Mouse (Mus musculus) adrenal gland, adult (tissue): ENCODE data around the gene Mitd1.

ENCODE experiments used
- DNase-seq, 2 experiments: peaks; one replicate each; pipeline ENCODE4 v3.0.0; 2022 to 2023; ENCODE audit warnings: low spot score in 1 of 2; ENCODE audit not compliant: inconsistent age in 2 of 2

Mitd1 gene

GRCm38 (mm10) chr1:37868640-37869039 lies 21.6 kb downstream of the Mitd1 start:
- DNase-seq, result no peak

- no peak for DNase-seq
These were observed 22.4 kb downstream of the Mitd1 start for GRCm38 (mm10) chr1:37867684-37868322.

DNA sequence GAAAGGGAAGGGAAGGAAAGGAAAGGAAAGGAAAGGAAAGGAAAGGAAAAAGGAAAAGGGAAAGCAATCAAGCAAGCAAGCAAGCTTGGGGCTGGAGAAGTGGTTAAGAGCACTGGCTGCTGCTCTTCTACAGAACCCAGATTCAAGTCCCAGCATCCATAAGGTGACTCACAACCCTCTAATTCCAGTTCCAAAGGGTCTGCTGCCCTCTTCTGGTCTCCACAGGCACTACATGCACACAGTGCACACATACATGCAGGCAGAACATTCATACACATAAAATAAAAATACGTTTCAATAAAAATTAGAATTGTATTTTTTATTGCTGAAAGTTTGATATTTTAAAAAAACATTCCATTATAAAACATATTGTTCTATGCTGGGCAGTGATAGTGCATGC lies 23.2 kb downstream of the Mitd1 start:
- DNase-seq, result peak; percentile 65 to 87

DNA sequence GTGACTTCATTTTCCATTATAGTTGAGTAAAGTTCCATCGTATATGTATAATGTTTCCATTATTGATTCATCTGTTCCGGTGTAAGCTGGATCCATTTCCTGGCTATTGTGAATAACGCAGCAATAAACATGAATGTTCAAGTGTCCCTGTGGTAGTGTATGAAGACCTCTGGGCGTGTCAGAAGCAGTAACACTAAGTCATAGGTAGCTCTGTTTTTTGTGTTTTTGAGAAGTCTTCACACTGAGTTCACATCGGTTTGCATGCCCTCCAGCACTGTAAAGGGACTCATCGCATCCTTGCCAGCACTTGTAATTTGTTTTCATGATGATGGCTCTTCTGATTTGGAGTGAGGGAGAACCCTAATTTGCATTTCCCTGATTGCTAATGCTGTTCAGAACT lies 23.9 kb downstream of the Mitd1 start, which contains the start of gene Tsga10:
TSS of gene Tsga10 (minus strand) at position 144 of the 400 bp plus-strand sequence.
- no peak for DNase-seq

- DNase-seq, result no peak
These were observed 24.6 kb downstream of the Mitd1 start for GRCm38 (mm10) chr1:37865401-37866215.

- DNase-seq, result peak; percentile 100
These were observed 25.5 kb downstream of the Mitd1 start for GRCm38 (mm10) chr1:37864511-37865400.

- peak in 1 of 2 experiments; percentile 36 for DNase-seq
These were observed 39.5 kb downstream of the Mitd1 start for GRCm38 (mm10) chr1:37850696-37851095.

DNA sequence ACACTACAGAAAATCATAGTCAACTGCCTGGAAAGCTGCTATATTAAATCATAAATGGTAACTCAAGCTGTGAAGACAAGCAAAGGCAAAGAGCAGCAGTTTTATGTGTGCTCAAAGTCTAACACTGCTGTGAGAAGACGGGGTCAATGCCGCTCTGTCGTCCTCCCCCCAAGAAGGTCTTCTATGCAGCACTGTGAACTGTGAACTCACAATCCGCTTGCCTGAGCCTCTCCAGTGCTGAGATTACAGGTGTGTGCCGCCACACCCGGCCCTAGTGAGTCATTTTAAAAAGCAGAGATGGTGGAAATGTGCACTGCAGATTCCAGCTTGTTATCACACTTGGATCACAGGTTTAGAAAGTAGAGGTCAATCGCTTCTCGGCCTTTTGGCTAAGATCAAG lies 43.3 kb downstream of the Mitd1 start:
- DNase-seq, result no peak

- no peak for DNase-seq
These were observed 58.5 kb downstream of the Mitd1 start for GRCm38 (mm10) chr1:37831681-37832080.
